Mouse (Mus musculus): ENCODE results near the gene Prox2. TPM values are rescaled to one million over a fixed set of nuclear protein-coding genes. Genes with fewer than 3 reads are reported as not detected.

The Prox2 gene
- polyA plus RNA-seq, 1 experiment from 2014 or later = 2.1 TPM

GRCm38 (mm10) chr12:85135513-85136470 lies 25.2 kb upstream of the Prox2 start:
- Histone ChIP-seq H3K9me3 (ENCODE audit: control insufficient read depth, low read length) (no peaks in the 10 kb centered on the region), H3K36me3 (ENCODE audit: control insufficient read depth, insufficient read depth, low read length) (peaks cover 72% of the 10 kb centered on the region), H3K4me1 (ENCODE audit: control insufficient read depth, insufficient read depth, low read length) (no peaks in the 10 kb centered on the region), H3K27ac (replicated peaks; ENCODE audit: low read depth, low read length) (no peak overlapping the region), H3K4me3 (replicated peaks; ENCODE audit: low read depth, low read length) (no peak overlapping the region), H3K9ac (replicated peaks; ENCODE audit: low read length) (no peak overlapping the region), H3K4me2 (ENCODE audit: low read length) (no peak overlapping the region), H3K27me3 (ENCODE audit: control insufficient read depth, insufficient read depth, low read length) (no peaks in the 10 kb centered on the region)
- ATAC-seq (ENCODE audit: low FRiP score, low TSS enrichment) = no peak
- DNase-seq = no peak
- WGBS = 84% methylated on average over 19 of the region's 19 CpGs

- H3K9me3 ChIP-seq (ENCODE audit: control insufficient read depth, low read length) = no peaks in the 10 kb centered on the region
Observed at GRCm38 (mm10) chr12:85134043-85134794, 23.7 kb upstream of the Prox2 start.

GRCm38 (mm10) chr12:85131361-85131760 lies 20.8 kb upstream of the Prox2 start:
- DNase-seq = no peak
- Histone ChIP-seq H3K36me3 (ENCODE audit: control insufficient read depth, insufficient read depth, low read length) (peaks cover 92% of the 10 kb centered on the region), H3K9me3 (ENCODE audit: control insufficient read depth, low read length) (no peaks in the 10 kb centered on the region)

More at GRCm38 (mm10) chr12:85134043-85134794, 23.7 kb upstream of the Prox2 start:
- H3K4me3 ChIP-seq (replicated peaks; ENCODE audit: low read depth, low read length) = no peak overlapping the region
- peaks cover 81% of the 10 kb centered on the region for H3K36me3 ChIP-seq (ENCODE audit: control insufficient read depth, insufficient read depth, low read length)
- 94% methylated on average over 8 of the region's 8 CpGs for WGBS
- H3K4me1 ChIP-seq (ENCODE audit: control insufficient read depth, insufficient read depth, low read length) = no peaks in the 10 kb centered on the region
- no peak overlapping the region for H3K27ac ChIP-seq (replicated peaks; ENCODE audit: low read depth, low read length)
- ATAC-seq (ENCODE audit: low FRiP score, low TSS enrichment) = no peak
- H3K4me2 ChIP-seq (ENCODE audit: low read length) = no peak overlapping the region
- H3K27me3 ChIP-seq (ENCODE audit: control insufficient read depth, insufficient read depth, low read length) = no peaks in the 10 kb centered on the region
- DNase-seq = no peak
- H3K9ac ChIP-seq (replicated peaks; ENCODE audit: low read length) = no peak overlapping the region

GRCm38 (mm10) chr12:85129426-85129978 lies 18.9 kb upstream of the Prox2 start:
- H3K4me3 ChIP-seq (replicated peaks; ENCODE audit: low read depth, low read length) = no peak overlapping the region
- no peaks in the 10 kb centered on the region for H3K27me3 ChIP-seq (ENCODE audit: control insufficient read depth, insufficient read depth, low read length)
- ATAC-seq (ENCODE audit: low FRiP score, low TSS enrichment) (no peak), DNase-seq (no peak)
- peaks cover 91% of the 10 kb centered on the region for H3K36me3 ChIP-seq (ENCODE audit: control insufficient read depth, insufficient read depth, low read length)
- no peak overlapping the region for H3K4me2 ChIP-seq (ENCODE audit: low read length)
- WGBS = 95% methylated on average over 9 of the region's 9 CpGs
- no peaks in the 10 kb centered on the region for H3K9me3 ChIP-seq (ENCODE audit: control insufficient read depth, low read length)
- H3K27ac ChIP-seq (replicated peaks; ENCODE audit: low read depth, low read length) = no peak overlapping the region
- no peak overlapping the region for H3K9ac ChIP-seq (replicated peaks; ENCODE audit: low read length)
- H3K4me1 ChIP-seq (ENCODE audit: control insufficient read depth, insufficient read depth, low read length) = no peaks in the 10 kb centered on the region

More at GRCm38 (mm10) chr12:85131361-85131760, 20.8 kb upstream of the Prox2 start:
- Histone ChIP-seq H3K9ac (replicated peaks; ENCODE audit: low read length) (no peak overlapping the region), H3K4me2 (ENCODE audit: low read length) (no peak overlapping the region), H3K4me3 (replicated peaks; ENCODE audit: low read depth, low read length) (no peak overlapping the region), H3K27me3 (ENCODE audit: control insufficient read depth, insufficient read depth, low read length) (no peaks in the 10 kb centered on the region), H3K27ac (replicated peaks; ENCODE audit: low read depth, low read length) (no peak overlapping the region), H3K4me1 (ENCODE audit: control insufficient read depth, insufficient read depth, low read length) (no peaks in the 10 kb centered on the region)
- no peak for ATAC-seq (ENCODE audit: low FRiP score, low TSS enrichment)
- 89% methylated on average over 6 of the region's 6 CpGs for WGBS

- Histone ChIP-seq H3K27me3 (ENCODE audit: control insufficient read depth, insufficient read depth, low read length) (no peaks in the 10 kb centered on the region), H3K27ac (replicated peaks; ENCODE audit: low read depth, low read length) (no peak overlapping the region), H3K4me2 (ENCODE audit: low read length) (no peak overlapping the region), H3K9ac (replicated peaks; ENCODE audit: low read length) (no peak overlapping the region), H3K36me3 (ENCODE audit: control insufficient read depth, insufficient read depth, low read length) (peaks cover 92% of the 10 kb centered on the region), H3K9me3 (ENCODE audit: control insufficient read depth, low read length) (no peaks in the 10 kb centered on the region), H3K4me1 (ENCODE audit: control insufficient read depth, insufficient read depth, low read length) (no peaks in the 10 kb centered on the region), H3K4me3 (replicated peaks; ENCODE audit: low read depth, low read length) (no peak overlapping the region)
- WGBS = 89% methylated on average over 8 of the region's 8 CpGs
- ATAC-seq (ENCODE audit: low FRiP score, low TSS enrichment) = no peak
- no peak for DNase-seq
Observed at GRCm38 (mm10) chr12:85126986-85127603, 16.5 kb upstream of the Prox2 start.

GRCm38 (mm10) chr12:85124751-85125150 lies 14.2 kb upstream of the Prox2 start:
- H3K27ac ChIP-seq (replicated peaks; ENCODE audit: low read depth, low read length) = no peak overlapping the region
- no peak for ATAC-seq (ENCODE audit: low FRiP score, low TSS enrichment)
- H3K27me3 ChIP-seq (ENCODE audit: control insufficient read depth, insufficient read depth, low read length) = no peaks in the 10 kb centered on the region
- H3K4me3 ChIP-seq (replicated peaks; ENCODE audit: low read depth, low read length) = no peak overlapping the region
- peaks cover 88% of the 10 kb centered on the region for H3K36me3 ChIP-seq (ENCODE audit: control insufficient read depth, insufficient read depth, low read length)
- H3K9ac ChIP-seq (replicated peaks; ENCODE audit: low read length) = no peak overlapping the region
- no peak for DNase-seq
- 95% methylated on average over 5 of the region's 5 CpGs for WGBS
- no peak overlapping the region for H3K4me2 ChIP-seq (ENCODE audit: low read length)
- H3K9me3 ChIP-seq (ENCODE audit: control insufficient read depth, low read length) = no peaks in the 10 kb centered on the region
- H3K4me1 ChIP-seq (ENCODE audit: control insufficient read depth, insufficient read depth, low read length) = no peaks in the 10 kb centered on the region

GRCm38 (mm10) chr12:85123645-85124044 lies 13.1 kb upstream of the Prox2 start:
- no peak for ATAC-seq (ENCODE audit: low FRiP score, low TSS enrichment)
- Histone ChIP-seq H3K36me3 (ENCODE audit: control insufficient read depth, insufficient read depth, low read length) (peaks cover 90% of the 10 kb centered on the region), H3K4me1 (ENCODE audit: control insufficient read depth, insufficient read depth, low read length) (no peaks in the 10 kb centered on the region), H3K27ac (replicated peaks; ENCODE audit: low read depth, low read length) (no peak overlapping the region), H3K9ac (replicated peaks; ENCODE audit: low read length) (no peak overlapping the region), H3K4me2 (ENCODE audit: low read length) (no peak overlapping the region), H3K27me3 (ENCODE audit: control insufficient read depth, insufficient read depth, low read length) (no peaks in the 10 kb centered on the region), H3K4me3 (replicated peaks; ENCODE audit: low read depth, low read length) (no peak overlapping the region), H3K9me3 (ENCODE audit: control insufficient read depth, low read length) (no peaks in the 10 kb centered on the region)
- WGBS = 94% methylated on average over 11 of the region's 11 CpGs
- DNase-seq = no peak

- DNase-seq (no peak), ATAC-seq (ENCODE audit: low FRiP score, low TSS enrichment) (no peak)
- no peak overlapping the region for H3K4me3 ChIP-seq (replicated peaks; ENCODE audit: low read depth, low read length)
- no peaks in the 10 kb centered on the region for H3K4me1 ChIP-seq (ENCODE audit: control insufficient read depth, insufficient read depth, low read length)
- no peaks in the 10 kb centered on the region for H3K9me3 ChIP-seq (ENCODE audit: control insufficient read depth, low read length)
- H3K9ac ChIP-seq (replicated peaks; ENCODE audit: low read length) = no peak overlapping the region
- no peaks in the 10 kb centered on the region for H3K27me3 ChIP-seq (ENCODE audit: control insufficient read depth, insufficient read depth, low read length)
- no peak overlapping the region for H3K27ac ChIP-seq (replicated peaks; ENCODE audit: low read depth, low read length)
- no peak overlapping the region for H3K4me2 ChIP-seq (ENCODE audit: low read length)
- WGBS = 97% methylated on average over 9 of the region's 9 CpGs
- H3K36me3 ChIP-seq (ENCODE audit: control insufficient read depth, insufficient read depth, low read length) = peaks cover 90% of the 10 kb centered on the region
Observed at GRCm38 (mm10) chr12:85123108-85123530, 12.6 kb upstream of the Prox2 start.
